8 mouse cellular contexts compared by ENCODE assay signal in the genomic region with DNA sequence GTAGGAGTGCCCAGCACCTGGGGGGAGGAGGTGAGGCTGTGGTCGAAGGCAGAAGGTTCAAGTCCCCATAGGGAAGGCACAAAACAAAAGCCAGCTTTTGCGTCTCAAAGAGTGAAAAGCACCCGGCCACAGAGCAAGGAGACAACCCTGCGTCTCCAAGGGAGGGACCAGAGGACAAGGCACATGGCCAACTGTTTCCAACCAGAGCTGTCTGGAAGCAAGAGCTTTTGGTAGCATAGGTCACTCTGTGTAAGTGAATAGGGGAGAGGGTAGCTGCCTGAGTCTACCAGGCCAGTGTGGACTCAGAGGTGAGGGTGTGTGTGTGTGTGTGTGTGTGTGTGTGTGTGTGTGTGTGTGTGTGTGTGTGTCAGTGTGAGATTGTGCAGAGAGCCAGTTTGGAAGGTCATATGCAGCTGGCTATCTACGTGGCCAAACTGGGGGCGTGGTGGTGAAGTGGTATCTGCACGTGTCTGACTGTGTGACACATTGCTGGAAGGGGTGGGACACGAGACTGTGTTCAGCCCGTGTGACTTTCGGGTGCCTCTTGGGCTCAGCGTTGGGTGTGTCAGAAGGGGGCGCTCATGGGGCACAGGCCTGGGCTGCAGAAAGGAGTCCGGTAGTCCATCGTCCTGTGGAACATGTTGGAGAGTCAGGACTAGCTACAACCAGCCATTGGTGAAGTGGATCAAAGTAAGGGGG. TPM values are rescaled to one million over a fixed set of nuclear protein-coding genes. Genes with fewer than 3 reads are reported as not detected.
A peak's percentile ranks its signal among the peaks of the same experiment; 100 is the strongest.
DNase-seq lines count a peak whose midpoint lies in the region; ATAC-seq and TF ChIP-seq lines count a peak whose summit lies in the region.

No protein-coding gene starts in this region.

- peak; percentile 76 for TF ChIP-seq CTCF in liver, embryonic 14.5 days (IDR thresholded peaks at IDR 0.05; ENCODE audit: low read depth)

- no peaks in the 10 kb centered on the region for H3K4me1 ChIP-seq in intestine, embryonic 16.5 days (ENCODE audit: control insufficient read depth, insufficient read depth, low read length)
- no peaks in the 10 kb centered on the region for H3K4me1 ChIP-seq in intestine, embryonic 15.5 days (replicated peaks)
- H3K4me1 ChIP-seq in heart, embryonic 10.5 days: peaks cover 35% of the 10 kb centered on the region
- no peaks in the 10 kb centered on the region for H3K4me1 ChIP-seq in liver, embryonic 14.5 days (replicated peaks; ENCODE audit: control insufficient read depth in 2 of 2, insufficient read depth in 2 of 2, low read length in 1 of 2)

- no peak for TF ChIP-seq EP300 in liver, embryonic 14.5 days (IDR thresholded peaks at IDR 0.05; ENCODE audit: low read depth)

- WGBS in intestine, embryonic 16.5 days: 64% methylated on average over 14 of the region's 14 CpGs
- WGBS in intestine, embryonic 15.5 days: 66% methylated on average over 14 of the region's 14 CpGs
- 53% methylated on average over 14 of the region's 14 CpGs for WGBS in heart, embryonic 10.5 days
- 43% methylated on average over 14 of the region's 14 CpGs for WGBS in liver, embryonic 14.5 days (ENCODE audit: insufficient replicate concordance)

- intact Hi-C loops in left cerebral cortex, postnatal 4 days (cut with DNase I): no loop called here
- intact Hi-C loops in left cerebral cortex, postnatal 14 days (cut with DNase I): no loop called here

- H3K4me2 ChIP-seq in intestine, embryonic 16.5 days (ENCODE audit: low read depth, low read length): no peak overlapping the region
- no peak overlapping the region for H3K4me2 ChIP-seq in intestine, embryonic 15.5 days (replicated peaks)
- no peak overlapping the region for H3K4me2 ChIP-seq in liver, embryonic 14.5 days (ENCODE audit: low read depth)

- 0 out of 2 replicates have a peak, but pooled peaks have one; percentile 23 for ATAC-seq in intestine, embryonic 16.5 days
- ATAC-seq in intestine, embryonic 15.5 days: no peak
- ATAC-seq in liver, embryonic 14.5 days (ENCODE audit: insufficient read depth): peak; percentile 39; the same call in 1 of the 2 replicates

- no peaks in the 10 kb centered on the region for H3K36me3 ChIP-seq in intestine, embryonic 16.5 days (ENCODE audit: control insufficient read depth, insufficient read depth, low read length)
- no peaks in the 10 kb centered on the region for H3K36me3 ChIP-seq in intestine, embryonic 15.5 days
- H3K36me3 ChIP-seq in heart, embryonic 10.5 days: no peaks in the 10 kb centered on the region
- no peaks in the 10 kb centered on the region for H3K36me3 ChIP-seq in liver, embryonic 14.5 days (replicated peaks; ENCODE audit: control insufficient read depth, insufficient read depth, low read depth)

- H3K9me3 ChIP-seq in intestine, embryonic 16.5 days (ENCODE audit: control insufficient read depth, low read length): no peaks in the 10 kb centered on the region
- H3K9me3 ChIP-seq in intestine, embryonic 15.5 days: no peaks in the 10 kb centered on the region
- H3K9me3 ChIP-seq in heart, embryonic 10.5 days: no peaks in the 10 kb centered on the region
- no peaks in the 10 kb centered on the region for H3K9me3 ChIP-seq in liver, embryonic 14.5 days (ENCODE audit: control insufficient read depth, low read length)

- no peaks in the 10 kb centered on the region for H3K27me3 ChIP-seq in intestine, embryonic 16.5 days (replicated peaks; ENCODE audit: control insufficient read depth, insufficient read depth, low read length)
- no peaks in the 10 kb centered on the region for H3K27me3 ChIP-seq in intestine, embryonic 15.5 days (replicated peaks)
- peaks cover 13% of the 10 kb centered on the region; the same call in 1 of the 2 replicates for H3K27me3 ChIP-seq in heart, embryonic 10.5 days (ENCODE audit: insufficient read depth, poor library complexity, severe bottlenecking)
- no peaks in the 10 kb centered on the region for H3K27me3 ChIP-seq in liver, embryonic 14.5 days (ENCODE audit: control insufficient read depth, insufficient read depth, low read length)

- peak; percentile 50 to 71 for DNase-seq in adrenal gland, adult 18-20 months (ENCODE audit: low spot score in 2 of 2)
- DNase-seq in heart, embryonic 10.5 days (ENCODE audit: low spot score): peak; percentile 87
- no peak for DNase-seq in liver, embryonic 14.5 days (ENCODE audit: low read depth in 3 of 3, low spot score in 3 of 3)
- no peak for DNase-seq in left cerebral cortex, postnatal 4 days
- DNase-seq in left cerebral cortex, postnatal 14 days (ENCODE audit: low spot score in 2 of 2): no peak
- DNase-seq in cerebellum, adult 9-11 months: no peak

- no peak overlapping the region for H3K27ac ChIP-seq in intestine, embryonic 16.5 days (ENCODE audit: low read length)
- no peak overlapping the region for H3K27ac ChIP-seq in intestine, embryonic 15.5 days
- peak overlapping the region; percentile 13; the same call in 1 of the 2 replicates for H3K27ac ChIP-seq in heart, embryonic 10.5 days
- no peak overlapping the region for H3K27ac ChIP-seq in liver, embryonic 14.5 days

- H3K4me3 ChIP-seq in intestine, embryonic 16.5 days (ENCODE audit: low read length): no peak overlapping the region
- H3K4me3 ChIP-seq in intestine, embryonic 15.5 days (replicated peaks): no peak overlapping the region
- no peak overlapping the region for H3K4me3 ChIP-seq in heart, embryonic 10.5 days
- H3K4me3 ChIP-seq in liver, embryonic 14.5 days (ENCODE audit: insufficient read depth in 1 of 2, low read depth in 2 of 2, low read length in 2 of 2): no peak overlapping the region

- no peak overlapping the region for H3K9ac ChIP-seq in intestine, embryonic 16.5 days (ENCODE audit: low read depth, low read length)
- H3K9ac ChIP-seq in intestine, embryonic 15.5 days: no peak overlapping the region
- H3K9ac ChIP-seq in liver, embryonic 14.5 days (replicated peaks): no peak overlapping the region

RNA-seq across cellular contexts. Expression of a gene that starts 47.1 kb away (rescaled TPM):
- polyA plus RNA-seq in intestine, embryonic 16.5 days (2015; fragmentation: Nextera tagmentation; extraction: Ambion mirVana): 0.12 and 0.15 TPM in 2 replicates
- polyA plus RNA-seq in intestine, embryonic 15.5 days (2015; fragmentation: Nextera tagmentation; extraction: Ambion mirVana): 0.11 and 0.15 TPM in 2 replicates
- total RNA-seq in adrenal gland, adult 18-20 months (2021): under 1 TPM; 0.27 to 0.45 TPM
- not detected in 2 replicates for polyA plus RNA-seq in heart, embryonic 10.5 days (2016; fragmentation: Nextera tagmentation; extraction: Ambion mirVana)
- polyA plus RNA-seq in liver, embryonic 14.5 days (2012; rRNA removed): 0.03 TPM in 2 replicates
- not detected in 2 replicates for polyA plus RNA-seq in liver, embryonic 14.5 days (2014; fragmentation: Nextera tagmentation; extraction: Ambion mirVana)
- total RNA-seq in left cerebral cortex, postnatal 4 days (2021): not detected
- total RNA-seq in left cerebral cortex, postnatal 14 days (2021): under 1 TPM in 1 of 2 experiments, not detected in 1; 0.37 TPM

Comparison
In these comparisons a context has a peak if more than half of its experiments do, and no peak if none do; other contexts are left out.
1. DNase-seq: peak in adrenal gland, adult 18-20 months (2 of 2) and heart, embryonic 10.5 days (single experiment); none in liver, embryonic 14.5 days (0 of 3), left cerebral cortex, postnatal 4 days (single experiment), left cerebral cortex, postnatal 14 days (0 of 2) and cerebellum, adult 9-11 months (single experiment).